Mouse (Mus musculus) CH12.LX (cell line): ENCODE data around the gene Rps6. TPM values are rescaled to one million over a fixed set of nuclear protein-coding genes. Genes with fewer than 3 reads are reported as not detected.
A peak's percentile ranks its signal among the peaks of the same experiment; 100 is the strongest.

ENCODE experiments used
- DNase-seq: peaks from one replicate; pipeline ENCODE4 v3.0.0-alpha.2; 2013; ENCODE audit errors: extremely low read depth
- H3K27ac ChIP-seq: 2 replicates; pipeline ENCODE4 v1.5.1; 2012; ENCODE audit warnings: low read depth, mild to moderate bottlenecking, control low read depth, moderate library complexity; ENCODE audit not compliant: insufficient read depth
- H3K27me3 ChIP-seq: replicated peaks from 2 replicates; pipeline ENCODE3; 2012; ENCODE audit warnings: inconsistent platforms
- H3K36me3 ChIP-seq, 2 experiments: replicated peaks in 1 of 2; 2 replicates each; pipeline versions ENCODE3 to v1.6.1; 2012; ENCODE audit warnings: inconsistent platforms in 1 of 2, low read length in 1 of 2, mild to moderate bottlenecking in 1 of 2, mixed read lengths in 1 of 2, moderate library complexity in 1 of 2; ENCODE audit not compliant: control insufficient read depth in 1 of 2, insufficient read depth in 1 of 2
- H3K4me1 ChIP-seq, 2 experiments: 2 replicates each; pipeline ENCODE4 v1.6.1; 2012; ENCODE audit warnings: inconsistent platforms in 1 of 2, moderate library complexity in 1 of 2; ENCODE audit not compliant: insufficient read depth in 2 of 2, control insufficient read depth in 1 of 2
- H3K4me2 ChIP-seq: 2 replicates; pipeline ENCODE4 v1.6.1; 2012; ENCODE audit warnings: low read depth, mild to moderate bottlenecking, control low read depth; ENCODE audit not compliant: poor library complexity, insufficient read depth, severe bottlenecking
- H3K4me3 ChIP-seq, 3 experiments: fragments of 150-350 bp in 1 of 3; sonication (generic) in 1 of 3; replicated peaks in 1 of 3; 2 replicates each; pipeline versions ENCODE3 to v1.5.1; 2011 to 2012; ENCODE audit warnings: low read depth in 2 of 3, low read length in 2 of 3, mild to moderate bottlenecking in 2 of 3, moderate library complexity in 2 of 3, control low read depth in 1 of 3, improper control_type of control experiment in 1 of 3, inconsistent platforms in 1 of 3, mixed read lengths in 1 of 3; ENCODE audit not compliant: poor library complexity in 1 of 3
- H3K79me2 ChIP-seq: replicated peaks from 2 replicates; pipeline ENCODE4 v1.6.1; 2012; ENCODE audit warnings: mild to moderate bottlenecking, moderate library complexity; ENCODE audit not compliant: control insufficient read depth, poor library complexity, insufficient read depth, severe bottlenecking; ENCODE audit errors: extremely low read depth
- H3K9ac ChIP-seq: 2 replicates; pipeline ENCODE4 v1.6.1; 2012; ENCODE audit warnings: low read depth, mild to moderate bottlenecking, control low read depth, moderate library complexity; ENCODE audit not compliant: insufficient read depth
- H3K9me3 ChIP-seq: replicated peaks from 2 replicates; pipeline ENCODE3; 2012; ENCODE audit warnings: low read length, inconsistent platforms, mixed read lengths
- BHLHE40 ChIP-seq: IDR thresholded peaks from 2 replicates; pipeline ENCODE4 v1.6.1; 2011; ENCODE audit warnings: mild to moderate bottlenecking, low read depth, low read length, improper control_type of control experiment
- CTCF ChIP-seq, 2 experiments: IDR thresholded peaks in 1 of 2; conservative IDR thresholded peaks in 1 of 2; 2 replicates each; pipeline ENCODE4 v1.5.1; 2011 to 2012; ENCODE audit warnings: low read depth in 2 of 2, low read length in 2 of 2, improper control_type of control experiment in 1 of 2, inconsistent platforms in 1 of 2, mild to moderate bottlenecking in 1 of 2, moderate library complexity in 1 of 2
- EP300 ChIP-seq: IDR thresholded peaks from 2 replicates; pipeline ENCODE4 v1.6.1; 2011; ENCODE audit warnings: low read length, improper control_type of control experiment
- HCFC1 ChIP-seq: IDR thresholded peaks from 2 replicates; pipeline ENCODE4 v1.6.1; 2012; ENCODE audit warnings: low read depth, mild to moderate bottlenecking, inconsistent platforms, low read length, improper control_type of control experiment
- JUN ChIP-seq: IDR thresholded peaks from 2 replicates; pipeline ENCODE4 v1.6.1; 2011; ENCODE audit warnings: low read depth, mild to moderate bottlenecking, low read length, improper control_type of control experiment, moderate library complexity; ENCODE audit not compliant: insufficient read depth
- MAX ChIP-seq: IDR thresholded peaks from 2 replicates; pipeline ENCODE4 v1.6.1; 2011; ENCODE audit warnings: low read length, improper control_type of control experiment
- MEF2A ChIP-seq: IDR thresholded peaks from 2 replicates; pipeline ENCODE4 v1.6.1; 2014; ENCODE audit warnings: low read depth, mild to moderate bottlenecking, inconsistent platforms, low read length, improper control_type of control experiment, borderline replicate concordance
- MYC ChIP-seq: IDR thresholded peaks from 2 replicates; pipeline ENCODE4 v1.6.1; 2011; ENCODE audit warnings: low read depth, mild to moderate bottlenecking, improper control_type of control experiment, low read length
- PAX5 ChIP-seq: IDR thresholded peaks from 2 replicates; pipeline ENCODE4 v1.6.1; 2012; ENCODE audit warnings: low read length, inconsistent platforms, mixed read lengths
- POLR2A ChIP-seq: IDR thresholded peaks from 2 replicates; pipeline ENCODE4 v1.6.1; 2011; ENCODE audit warnings: low read depth, mild to moderate bottlenecking, improper control_type of control experiment, low read length
- POLR2AphosphoS2 ChIP-seq: IDR thresholded peaks from 2 replicates; pipeline ENCODE4 v1.6.1; 2011; ENCODE audit warnings: low read depth, low read length, improper control_type of control experiment
- RAD21 ChIP-seq: IDR thresholded peaks from 2 replicates; pipeline ENCODE4 v1.6.1; 2011; ENCODE audit warnings: low read depth, mild to moderate bottlenecking, low read length, improper control_type of control experiment, moderate library complexity
- SMC3 ChIP-seq: IDR thresholded peaks from 2 replicates; pipeline ENCODE4 v1.6.1; 2011; ENCODE audit warnings: low read depth, low read length, improper control_type of control experiment
- TBP ChIP-seq: conservative IDR thresholded peaks from 2 replicates; pipeline ENCODE4 v1.6.1; 2011; ENCODE audit warnings: low read depth, low read length, improper control_type of control experiment
- UBTF ChIP-seq: IDR thresholded peaks from 2 replicates; pipeline ENCODE4 v1.6.1; 2012; ENCODE audit warnings: low read depth, mild to moderate bottlenecking, inconsistent platforms, low read length, improper control_type of control experiment, moderate library complexity
- USF2 ChIP-seq: conservative IDR thresholded peaks from 2 replicates; pipeline ENCODE4 v1.6.1; 2011; ENCODE audit warnings: low read depth, low read length, improper control_type of control experiment
- ZC3H11A ChIP-seq: IDR thresholded peaks from 2 replicates; pipeline ENCODE4 v1.6.1; 2012; ENCODE audit warnings: low read depth, mild to moderate bottlenecking, inconsistent platforms, low read length, improper control_type of control experiment
- ZKSCAN1 ChIP-seq: IDR thresholded peaks from 2 replicates; pipeline ENCODE4 v1.6.1; 2012; ENCODE audit warnings: low read depth, inconsistent platforms, low read length, improper control_type of control experiment, borderline replicate concordance
- dilution Hi-C: fragments of 300-500 bp; cut with MboI; formaldehyde crosslinking; loops from 2 replicates; pipeline ENCODE4 v1.14.3; 2020; ENCODE audit warnings: low sequenced_read_pairs; ENCODE audit not compliant: extremely low pct_unique_long_range_greater_than_20kb, extremely low pct_ligation_motif_present
- in situ Hi-C: fragments of 300-500 bp; cut with MboI; formaldehyde crosslinking; loops from 3 replicates; pipeline ENCODE4 v1.14.3; 2019; ENCODE audit warnings: low sequenced_read_pairs, low pct_ligation_motif_present, low pct_unique_long_range_greater_than_20kb, mixed read lengths
- polyA plus RNA-seq: library from polyadenylated mRNA; unstranded; fragments of >175 nt; gene quantifications from 2 replicates; pipeline ENCODE4 v1.2.1, GENCODE M21; 2012; ENCODE audit warnings: low read depth; ENCODE audit not compliant: insufficient read length
- total RNA-seq, 2 experiments: library from RNA; depleted of rRNA; stranded (reverse); fragments of 300-350 nt in 1 of 2; fragments of >200 nt in 1 of 2; gene quantifications; 2 replicates each; pipeline ENCODE4 v1.2.3; 2012 to 2014

The Rps6 gene
- total and polyA plus RNA-seq, 3 experiments = 2,128 to 3,826 (median 3,137) TPM

- Histone ChIP-seq H3K4me1 (no peaks in the 10 kb centered on the region), H3K27me3 (no peaks in the 10 kb centered on the region), H3K4me2 (no peak overlapping the region), H3K9ac (no peak overlapping the region), H3K27ac (no peak overlapping the region), H3K4me3 (no peak overlapping the region), H3K36me3 (no peaks in the 10 kb centered on the region), H3K9me3 (no peaks in the 10 kb centered on the region), H3K79me2 (no peaks in the 10 kb centered on the region)
- DNase-seq = no peak
- dilution Hi-C loops (no loop called here), in situ Hi-C loops (no loop called here)
- TF ChIP-seq USF2 = no peak
- TF ChIP-seq POLR2A = no peak
- no peak for TF ChIP-seq RAD21
- no peak for TF ChIP-seq CTCF (conservative IDR thresholded peaks at IDR 0.05 in 1 of 2, IDR thresholded peaks at IDR 0.05 in 1 of 2; ENCODE audit: low read depth in 2 of 2, low read length in 2 of 2)
- TF ChIP-seq HCFC1 = no peak
- no peak for TF ChIP-seq MEF2A
- TF ChIP-seq BHLHE40 = no peak
- no peak for TF ChIP-seq MAX
- no peak for TF ChIP-seq ZKSCAN1
Observed at GRCm38 (mm10) chr4:86905869-86906268, 48.7 kb upstream of the Rps6 start.

DNA sequence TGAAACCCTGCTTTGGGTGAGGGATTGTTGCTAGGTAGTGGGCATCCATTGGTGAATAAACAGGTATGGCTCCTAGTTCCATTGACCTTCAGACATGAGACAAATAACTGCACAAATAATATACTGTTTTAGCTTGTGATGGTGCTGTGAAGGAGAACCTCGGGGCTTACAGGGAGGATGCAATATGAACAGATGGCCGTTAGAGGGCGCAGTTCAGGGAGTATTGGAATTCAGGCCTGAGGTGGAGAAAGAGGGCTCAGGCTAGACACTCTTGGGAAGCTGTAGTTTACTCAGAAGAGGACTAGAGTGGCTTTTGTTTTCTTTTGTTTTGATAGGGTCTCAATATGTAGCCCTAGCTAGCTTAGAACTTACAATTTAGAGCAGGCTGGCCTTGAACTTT lies 47.8 kb upstream of the Rps6 start:
- dilution Hi-C loops = no loop called here
- Histone ChIP-seq H3K4me2 (no peak overlapping the region), H3K4me1 (no peaks in the 10 kb centered on the region), H3K27me3 (no peaks in the 10 kb centered on the region), H3K27ac (no peak overlapping the region), H3K9me3 (no peaks in the 10 kb centered on the region), H3K79me2 (no peaks in the 10 kb centered on the region), H3K36me3 (no peaks in the 10 kb centered on the region), H3K9ac (no peak overlapping the region), H3K4me3 (no peak overlapping the region)
- no peak for TF ChIP-seq USF2
- TF ChIP-seq UBTF = no peak
- TF ChIP-seq MEF2A = no peak
- TF ChIP-seq CTCF (conservative IDR thresholded peaks at IDR 0.05 in 1 of 2, IDR thresholded peaks at IDR 0.05 in 1 of 2; ENCODE audit: low read depth in 2 of 2, low read length in 2 of 2) = peak; percentile 55 to 64
- no peak for TF ChIP-seq ZKSCAN1
- no peak for TF ChIP-seq TBP
- no peak for TF ChIP-seq POLR2AphosphoS2
- no peak for TF ChIP-seq MYC
- TF ChIP-seq PAX5 = no peak
- peak; percentile 10; the same call in 1 of the 2 replicates for TF ChIP-seq SMC3
- no peak for TF ChIP-seq EP300
- TF ChIP-seq ZC3H11A = no peak
- TF ChIP-seq JUN = no peak
- TF ChIP-seq BHLHE40 = no peak
- peak; percentile 33 for DNase-seq
- in situ Hi-C loops = no loop called here
